Mouse (Mus musculus) megakaryocyte-erythroid progenitor cell, adult 5-6 weeks (primary cell): ENCODE measurements around the gene Rnf114. TPM values are rescaled to one million over a fixed set of nuclear protein-coding genes. Genes with fewer than 3 reads are reported as not detected.

Experiments used
- ATAC-seq: replicated peaks from 2 replicates; pipeline ENCODE4 v1.8.0; 2016; ENCODE audit warnings: mild to moderate bottlenecking, inconsistent platforms; ENCODE audit not compliant: severe bottlenecking, poor library complexity, low FRiP score, low TSS enrichment
- total RNA-seq, 2 experiments: library from RNA; stranded (forward) in 1 of 2; stranded (reverse) in 1 of 2; fragments of 200-1000, 215-1000 nt in 1 of 2; fragments of >200 nt in 1 of 2; fragmentation: Nextera tagmentation in 1 of 2; gene quantifications; 2 replicates each; pipeline ENCODE4 v1.2.3; 2014 to 2017

Rnf114 gene
- total RNA-seq, 2 experiments from 2014 or later, result 19.5 to 34.8 TPM

DNA sequence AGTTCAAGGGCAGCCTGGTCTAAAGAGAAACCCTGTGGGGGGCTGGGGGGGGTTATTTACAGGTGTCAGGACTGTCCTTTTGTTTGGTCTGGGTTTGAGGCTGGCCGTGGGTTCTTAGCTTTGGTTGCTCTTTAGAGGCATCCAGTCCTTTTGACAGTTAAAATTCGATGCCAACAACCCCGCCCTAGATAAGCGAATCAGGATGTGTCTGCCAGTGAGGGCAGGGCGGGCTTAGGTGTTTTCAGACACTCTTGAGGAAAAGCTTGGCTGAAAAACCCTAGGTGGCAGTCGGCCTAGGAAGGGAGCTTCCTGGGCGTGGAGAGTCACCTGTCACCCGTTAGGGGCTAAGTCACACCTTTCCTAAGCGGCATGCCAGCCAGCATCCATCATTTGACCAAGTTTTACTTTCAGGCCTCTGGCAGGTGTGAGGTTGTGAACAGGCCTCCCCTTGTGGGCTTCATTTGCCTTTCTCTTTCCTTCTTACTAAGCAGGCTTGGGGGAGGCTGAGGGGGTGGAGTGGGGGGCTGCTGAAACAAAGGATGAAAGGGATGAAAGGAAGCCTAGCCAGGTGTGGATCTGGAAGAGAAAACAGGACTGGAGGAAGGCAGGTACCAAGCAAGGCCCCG, 44.0 kb downstream of the Rnf114 start:
- ATAC-seq, result 0 out of 2 replicates have a peak, but pooled peaks have one; percentile 18

DNA sequence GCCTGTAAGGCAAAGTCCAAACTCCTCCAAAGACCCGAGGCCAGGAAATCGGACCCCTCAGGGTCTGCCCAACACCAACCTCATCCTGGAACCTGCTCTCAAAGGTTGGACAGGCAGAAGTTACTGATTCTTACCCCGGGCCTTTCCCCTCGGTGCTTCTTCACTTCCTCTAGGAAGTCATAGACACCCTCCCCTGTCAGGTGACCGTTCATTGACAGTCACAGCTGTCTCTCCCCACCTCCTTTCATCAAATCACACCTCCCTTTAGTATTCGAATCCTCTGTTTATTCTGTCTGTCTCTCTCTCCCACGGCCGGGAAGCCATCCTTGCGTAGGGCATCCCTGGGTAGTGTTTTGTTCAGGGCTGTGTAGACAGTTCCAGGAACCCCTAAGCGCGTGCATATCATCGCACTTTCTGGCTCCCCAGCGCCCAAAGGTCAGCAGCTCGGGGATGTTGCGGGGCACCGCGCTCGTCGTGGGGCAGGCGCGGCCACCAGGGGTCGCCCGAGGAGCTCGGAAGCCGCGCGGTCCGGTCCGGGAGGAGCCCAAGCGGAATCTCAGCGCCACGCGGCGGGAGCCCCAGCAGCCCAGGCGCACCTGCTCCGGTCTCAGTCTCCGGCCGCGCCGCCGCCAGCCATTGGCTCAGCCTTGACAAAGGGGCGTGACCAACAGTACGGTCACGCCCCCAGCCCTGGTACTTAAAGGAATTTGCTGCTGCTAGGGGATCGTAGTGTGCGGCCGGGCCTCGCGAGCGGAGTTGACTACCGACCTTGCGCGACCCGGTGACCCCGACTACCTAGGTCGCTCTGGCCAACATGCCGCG, 45.2 kb downstream of the Rnf114 start, which contains the start of gene Snai1:
TSS of gene Snai1 (plus strand) at position 720 of the 822 bp plus-strand sequence.
- ATAC-seq, result peak; percentile 91

DNA sequence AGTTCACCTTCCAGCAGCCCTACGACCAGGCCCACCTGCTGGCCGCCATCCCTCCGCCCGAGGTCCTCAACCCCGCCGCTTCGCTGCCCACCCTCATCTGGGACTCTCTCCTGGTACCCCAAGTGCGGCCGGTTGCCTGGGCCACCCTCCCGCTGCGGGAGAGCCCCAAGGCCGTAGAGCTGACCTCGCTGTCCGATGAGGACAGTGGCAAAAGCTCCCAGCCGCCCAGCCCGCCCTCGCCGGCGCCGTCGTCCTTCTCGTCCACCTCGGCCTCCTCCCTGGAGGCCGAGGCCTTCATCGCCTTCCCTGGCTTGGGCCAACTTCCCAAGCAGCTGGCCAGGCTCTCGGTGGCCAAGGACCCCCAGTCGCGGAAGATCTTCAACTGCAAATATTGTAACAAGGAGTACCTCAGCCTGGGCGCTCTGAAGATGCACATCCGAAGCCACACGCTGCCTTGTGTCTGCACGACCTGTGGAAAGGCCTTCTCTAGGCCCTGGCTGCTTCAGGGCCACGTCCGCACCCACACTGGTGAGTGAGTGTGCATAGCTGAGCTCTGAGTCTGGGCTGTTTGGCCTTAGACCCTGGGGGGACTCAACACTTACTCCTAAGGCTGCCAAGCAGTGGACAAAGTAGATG, 46.3 kb downstream of the Rnf114 start:
- ATAC-seq, result no peak

DNA sequence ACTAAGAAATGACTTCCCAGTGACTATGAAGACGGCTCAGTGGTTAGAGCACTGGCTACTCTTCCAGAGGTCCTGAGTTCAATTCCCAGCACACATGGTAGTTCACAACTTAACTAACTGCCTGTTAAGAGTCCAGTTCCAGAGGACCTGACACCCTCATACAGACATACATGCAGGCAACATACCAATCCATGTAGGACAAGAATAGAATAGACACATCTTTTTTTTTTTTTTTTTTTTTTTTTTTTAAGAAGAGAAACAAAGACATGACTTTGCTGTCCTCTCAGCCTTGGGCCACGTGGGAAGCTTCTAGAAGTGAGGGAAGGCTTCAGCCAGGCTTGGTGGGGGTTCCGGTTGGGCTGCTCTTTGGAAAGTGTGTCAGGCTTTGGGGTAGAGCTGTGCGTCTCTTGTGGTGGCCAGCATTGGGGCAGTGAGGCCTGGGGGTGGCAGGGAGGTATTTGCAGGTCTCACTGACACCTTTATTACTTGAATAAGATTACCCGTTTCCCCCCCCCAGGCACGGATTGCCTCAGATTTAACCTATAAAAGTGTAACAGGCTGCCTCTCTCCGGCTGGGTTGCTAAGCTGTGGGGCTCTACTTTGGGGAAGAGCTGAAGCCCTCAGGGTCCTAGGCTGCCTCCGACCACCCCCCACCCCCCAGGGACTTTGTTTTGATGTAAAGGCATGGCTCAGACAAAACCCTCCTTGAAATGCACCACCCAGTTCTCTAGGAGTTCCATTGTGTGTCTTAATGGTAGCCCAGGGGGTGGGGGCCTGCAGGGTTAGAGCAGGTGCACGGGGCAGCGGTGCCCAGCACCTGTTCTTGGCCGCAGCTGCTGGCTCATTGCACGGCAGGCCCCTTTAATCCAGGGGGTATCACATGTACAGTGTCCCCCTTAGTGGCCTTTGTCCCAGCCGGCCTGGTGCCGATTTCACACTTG, 47.4 kb downstream of the Rnf114 start:
- no peak for ATAC-seq

DNA sequence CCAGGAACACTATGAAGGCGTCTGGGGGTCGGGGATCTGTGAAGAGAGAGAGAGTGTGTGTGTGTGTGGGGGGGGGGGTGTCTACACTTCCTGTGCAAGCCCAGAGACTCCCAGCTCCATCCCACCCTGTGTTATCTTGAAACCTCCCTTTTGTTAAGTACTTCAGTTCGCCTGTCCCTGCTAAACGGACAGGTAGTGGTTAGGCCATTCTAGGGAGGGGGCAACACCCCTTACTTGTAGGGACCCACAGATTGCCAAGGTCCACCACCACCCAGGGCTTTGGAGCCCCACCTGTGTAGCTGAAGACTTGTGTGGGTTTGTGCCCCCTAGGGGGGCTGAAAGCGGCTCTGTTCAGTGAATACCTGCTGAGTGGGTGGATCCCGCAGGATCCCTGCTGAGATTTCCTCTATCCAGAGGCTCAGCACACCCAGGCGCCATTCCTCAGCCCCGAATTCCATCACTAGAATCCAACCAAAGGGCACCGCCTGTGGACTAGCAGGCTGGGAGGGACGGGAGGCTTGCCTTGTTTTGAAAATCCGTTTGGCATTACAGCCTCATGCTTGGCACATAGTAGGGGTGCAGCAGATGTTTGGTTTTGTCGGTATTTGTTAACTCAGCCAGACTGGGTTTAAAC, 48.1 kb downstream of the Rnf114 start:
- ATAC-seq, result no peak

DNA sequence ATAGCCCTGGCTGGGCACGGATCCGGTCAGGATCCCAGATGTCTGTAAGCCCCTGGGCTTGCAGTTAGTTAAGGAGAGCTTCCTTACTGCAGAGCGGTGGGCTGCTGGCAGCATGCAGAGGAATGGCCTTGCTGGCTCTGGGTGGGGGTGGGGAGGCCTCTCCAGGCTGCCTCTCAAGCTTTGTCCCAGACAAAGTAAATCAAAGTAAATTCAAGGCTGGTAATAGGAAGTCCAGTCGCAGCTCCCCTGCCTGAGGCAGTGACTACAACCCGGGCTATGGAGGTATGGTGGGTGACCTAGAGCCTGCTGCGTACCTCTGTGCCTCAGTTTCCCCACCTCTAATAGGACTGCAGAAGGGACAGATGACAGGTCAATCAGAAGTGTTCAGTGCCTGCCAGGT, 48.9 kb downstream of the Rnf114 start:
- ATAC-seq, result no peak

DNA sequence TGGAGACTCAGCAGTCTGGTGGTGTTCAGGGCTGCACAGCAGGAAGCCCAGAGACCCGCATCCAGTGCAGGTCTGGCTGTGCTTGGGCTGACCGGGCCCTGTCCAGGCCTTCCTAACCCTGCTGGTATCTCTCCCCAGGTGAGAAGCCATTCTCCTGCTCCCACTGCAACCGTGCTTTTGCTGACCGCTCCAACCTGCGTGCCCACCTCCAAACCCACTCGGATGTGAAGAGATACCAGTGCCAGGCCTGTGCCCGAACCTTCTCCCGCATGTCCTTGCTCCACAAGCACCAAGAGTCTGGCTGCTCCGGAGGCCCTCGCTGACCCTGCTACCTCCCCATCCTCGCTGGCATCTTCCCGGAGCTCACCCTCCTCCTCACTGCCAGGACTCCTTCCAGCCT, 49.3 kb downstream of the Rnf114 start:
- no peak for ATAC-seq

DNA sequence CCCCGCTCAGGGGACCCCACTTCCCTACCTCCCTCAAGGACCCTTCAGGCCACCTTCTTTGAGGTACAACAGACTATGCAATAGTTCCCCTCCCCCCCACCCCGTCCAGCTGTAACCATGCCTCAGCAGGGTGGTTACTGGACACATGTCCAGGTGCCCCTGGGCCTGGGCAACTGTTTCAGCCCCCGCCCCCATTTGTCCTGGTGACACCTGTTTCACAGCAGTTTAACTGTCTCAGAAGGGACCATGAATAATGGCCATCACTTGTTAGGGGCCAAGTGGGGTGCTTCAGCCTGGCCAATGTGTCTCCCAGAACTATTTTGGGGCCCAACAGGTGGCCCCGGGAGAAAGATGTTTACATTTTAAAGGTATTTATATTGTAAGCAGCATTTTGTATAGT, 49.9 kb downstream of the Rnf114 start:
- ATAC-seq, result no peak

DNA sequence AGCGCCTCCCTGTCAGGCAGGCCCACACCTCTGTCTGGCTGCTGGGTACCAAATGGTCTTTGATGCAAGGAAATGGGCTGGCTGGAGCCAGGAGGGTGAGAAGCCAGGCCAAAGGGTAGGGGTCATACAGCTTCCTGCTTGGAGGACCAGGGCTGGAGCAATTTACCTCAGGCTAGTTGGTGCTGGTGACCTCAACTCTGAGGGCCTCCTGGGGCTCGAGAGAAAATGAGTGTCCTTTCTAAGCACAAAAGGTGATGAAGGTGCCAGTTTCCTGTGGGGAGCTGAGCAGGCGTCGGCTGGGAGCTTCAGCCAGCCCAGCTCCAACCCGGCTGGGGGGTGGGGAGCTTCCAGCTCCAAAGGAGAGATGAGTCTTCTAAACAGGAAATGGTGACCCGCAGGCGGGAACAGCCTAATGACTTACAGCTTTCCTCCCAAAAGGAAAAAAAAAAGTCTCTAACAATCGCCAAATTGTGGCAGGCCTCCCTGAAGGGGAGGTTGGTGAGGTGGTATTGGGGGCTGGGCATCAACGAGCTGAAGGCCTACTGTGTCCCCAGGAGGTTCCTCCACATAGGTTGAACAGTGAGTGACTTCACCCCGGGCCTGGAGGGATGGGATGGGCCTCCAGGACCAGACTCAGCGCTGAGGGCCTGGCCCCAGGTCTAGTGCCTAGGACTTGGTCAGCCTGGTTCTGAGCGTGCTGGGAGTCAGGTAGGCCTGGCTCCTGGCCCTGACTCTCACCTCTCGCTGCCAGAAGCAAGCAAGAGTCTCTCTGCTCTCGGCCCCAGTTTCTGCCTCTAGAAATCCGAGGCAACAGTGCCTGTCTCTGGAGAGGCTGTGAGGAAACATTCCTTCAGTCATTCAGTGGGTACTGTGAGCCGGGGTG, 50.9 kb downstream of the Rnf114 start:
- no peak for ATAC-seq

DNA sequence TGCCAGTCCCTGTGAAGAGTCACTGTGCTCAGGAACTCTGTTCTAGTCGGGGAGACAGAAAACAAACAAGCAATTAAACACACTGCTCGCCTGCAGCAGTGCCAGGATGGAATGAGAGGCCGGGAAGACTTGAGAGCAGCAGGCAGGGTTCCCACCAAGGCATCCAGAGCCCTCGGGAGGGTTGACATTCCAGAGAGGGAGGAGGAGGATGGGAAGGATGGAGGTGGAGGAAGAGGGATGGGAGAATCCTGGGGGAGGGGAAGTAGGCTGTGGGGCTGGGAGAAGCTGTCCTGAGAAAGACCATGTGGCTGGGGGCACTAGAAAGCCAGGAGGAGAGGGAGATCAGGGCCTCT, 51.5 kb downstream of the Rnf114 start:
- no peak for ATAC-seq

DNA sequence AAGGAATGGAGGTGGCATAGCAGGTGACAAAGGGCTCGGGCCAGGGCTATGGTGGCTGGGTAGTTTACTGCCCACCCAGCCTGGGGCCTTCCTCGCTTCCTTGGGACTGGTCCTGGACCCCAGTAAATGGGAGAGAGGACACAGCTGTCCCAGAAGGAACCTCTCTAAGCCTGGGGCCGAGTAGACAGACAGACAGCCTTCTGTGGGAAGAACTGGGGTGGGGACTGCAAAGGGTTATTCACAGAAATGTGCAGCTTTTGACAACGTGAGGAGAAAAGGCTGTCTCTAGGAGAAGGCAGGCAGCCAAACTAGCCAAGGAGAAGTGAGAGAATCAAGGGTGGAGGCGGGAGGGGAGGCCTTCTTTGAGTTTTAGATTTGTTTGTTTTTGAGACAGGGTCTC, 52.0 kb downstream of the Rnf114 start:
- no peak for ATAC-seq

DNA sequence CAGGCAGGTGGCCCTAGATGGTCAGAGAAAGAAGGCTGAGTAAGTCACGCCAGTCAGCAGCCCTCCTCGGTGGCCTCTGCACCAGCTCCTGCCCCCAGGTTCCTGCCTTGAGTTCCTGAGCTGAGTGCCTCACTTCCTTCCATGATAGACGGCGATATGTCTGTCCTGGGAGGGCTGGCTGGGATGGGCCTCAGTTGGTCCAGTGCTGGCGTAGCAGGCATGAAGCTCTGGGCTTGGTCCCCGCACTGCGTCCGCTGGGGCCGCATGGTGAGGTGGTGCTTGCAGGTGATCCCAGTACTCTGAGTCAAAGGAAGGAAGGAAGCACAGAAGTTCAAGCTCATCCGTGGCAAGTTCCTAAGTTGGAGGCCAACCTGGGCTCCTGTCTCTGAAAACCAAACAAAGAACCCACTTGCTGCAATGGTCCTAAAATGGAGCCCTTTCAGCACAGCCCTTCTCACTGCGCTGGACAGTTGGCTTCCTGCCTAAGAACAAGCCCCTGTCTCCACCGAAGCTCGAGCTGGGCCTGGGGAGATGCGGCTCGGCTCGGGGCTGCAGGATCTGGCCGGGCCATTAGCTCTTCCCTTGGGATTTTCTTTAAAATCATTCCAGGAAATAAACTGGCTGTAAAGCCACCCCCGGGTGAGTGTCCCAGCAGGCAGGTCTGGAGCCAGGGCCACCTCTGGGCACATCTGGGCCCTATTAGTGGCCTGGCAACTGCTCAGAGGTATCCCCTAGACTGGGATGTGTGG, 54.2 kb downstream of the Rnf114 start:
- no peak for ATAC-seq

DNA sequence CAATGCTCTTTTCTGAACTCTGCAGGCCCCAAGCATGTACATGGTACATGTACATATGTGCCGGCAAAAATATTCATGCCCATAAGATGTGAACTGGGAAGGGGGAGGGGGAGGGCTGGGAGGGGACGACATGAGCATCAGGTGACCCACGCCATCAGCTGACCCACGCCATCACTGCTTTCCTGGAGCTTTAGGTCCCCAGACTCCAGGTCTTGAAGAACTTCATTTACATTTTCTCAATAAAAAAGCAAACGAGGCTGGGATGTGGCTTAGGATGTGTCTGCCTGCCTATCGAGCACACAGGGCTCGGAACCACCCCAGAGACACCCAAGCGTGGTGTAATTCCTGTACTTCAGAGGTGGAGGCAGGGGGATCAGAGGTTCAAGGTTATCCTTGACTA, 55.0 kb downstream of the Rnf114 start:
- no peak for ATAC-seq

DNA sequence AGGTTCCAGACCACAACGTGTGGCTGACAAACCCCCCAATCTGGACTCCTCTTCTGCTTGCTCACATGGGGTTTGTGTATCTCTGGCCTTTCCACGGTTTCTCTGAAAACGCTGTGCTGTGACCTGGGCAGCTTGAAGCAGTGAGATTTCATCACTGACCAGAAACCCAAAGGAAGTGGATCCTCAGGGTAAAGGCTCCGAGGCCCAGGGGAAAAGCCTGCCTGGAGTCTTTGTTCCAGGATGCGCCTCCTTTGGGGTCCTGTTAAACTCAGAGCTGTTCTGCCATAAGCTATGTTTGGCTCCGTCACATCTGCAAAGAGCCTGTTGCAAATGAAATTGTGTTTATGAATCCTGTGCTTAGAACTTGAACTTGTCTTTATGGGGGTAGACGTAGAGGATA, 56.5 kb downstream of the Rnf114 start:
- no peak for ATAC-seq

DNA sequence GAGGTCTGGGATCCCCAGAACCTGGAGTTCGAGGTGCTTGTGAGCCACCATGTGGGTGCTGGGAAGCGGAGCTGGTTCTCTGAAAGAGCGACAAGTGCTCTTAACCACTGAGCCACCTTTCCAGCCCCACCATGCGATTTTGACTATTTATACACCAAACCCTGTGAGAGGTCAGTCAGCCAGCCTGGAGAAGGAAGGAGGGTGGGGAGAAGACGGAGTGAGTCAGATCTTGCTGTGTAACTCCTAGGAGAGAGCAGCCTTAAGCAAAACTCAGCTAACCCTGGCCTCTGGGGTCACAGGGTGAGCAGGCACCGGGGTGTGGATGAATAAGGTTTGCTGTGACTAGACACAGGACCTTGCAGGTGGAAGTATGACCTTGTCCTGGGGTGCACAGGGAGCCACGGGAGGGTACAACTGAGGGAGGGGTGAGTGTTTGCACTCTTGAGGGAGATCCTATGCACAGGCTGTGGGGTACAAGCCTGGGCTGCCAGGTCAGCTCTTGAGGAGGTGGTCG, 58.0 kb downstream of the Rnf114 start:
- no peak for ATAC-seq

DNA sequence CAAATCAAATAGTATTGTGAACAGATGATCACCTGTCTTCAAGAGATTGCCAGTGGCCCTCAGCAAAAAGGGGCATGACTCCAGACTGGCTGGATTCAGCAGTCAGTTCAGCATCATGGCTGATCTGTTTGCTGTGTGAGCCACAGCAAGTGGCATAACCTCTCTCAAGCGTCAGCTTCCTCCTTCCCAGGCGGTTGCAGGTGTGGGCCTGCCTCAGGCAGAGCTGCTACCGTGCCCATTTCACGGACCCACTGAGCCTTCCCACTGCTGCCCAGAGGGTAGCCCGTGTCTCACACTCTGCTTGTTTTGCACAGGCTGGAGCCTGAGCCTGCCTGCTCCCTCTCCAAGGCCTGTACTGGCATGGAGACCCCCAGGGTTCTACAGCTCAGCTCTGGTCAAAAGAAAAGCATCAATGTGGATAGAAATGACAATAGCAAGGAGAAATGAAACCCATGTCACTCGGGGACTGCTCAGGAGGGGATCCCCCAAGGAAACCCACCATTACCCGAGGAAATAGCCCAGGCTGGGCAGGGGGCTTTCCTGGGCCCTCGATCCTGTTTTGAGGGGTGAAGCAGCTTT, 59.0 kb downstream of the Rnf114 start:
- no peak for ATAC-seq

DNA sequence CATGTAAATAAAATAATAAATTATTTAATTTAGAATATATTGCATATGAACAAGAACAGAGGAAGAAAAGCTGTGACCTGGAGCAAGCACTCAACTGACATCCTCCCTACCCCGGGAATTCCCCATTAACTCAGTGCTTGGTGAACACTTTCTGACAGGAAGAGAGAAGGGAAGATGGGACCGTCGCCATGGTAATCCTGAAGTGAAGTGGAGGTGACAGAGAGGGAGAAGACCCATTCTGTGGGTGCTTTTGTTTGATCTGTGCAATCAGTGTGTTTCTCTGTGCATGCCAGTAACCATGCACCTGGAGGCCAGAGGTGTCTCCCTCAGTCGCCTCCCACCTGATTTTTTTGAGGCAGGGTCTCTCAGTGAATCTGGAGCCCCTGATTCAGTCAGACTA, 59.8 kb downstream of the Rnf114 start:
- no peak for ATAC-seq
